Mouse (Mus musculus) CH12.LX (cell line): ENCODE results near the gene Fbxo28.
A peak's percentile ranks its signal among the peaks of the same experiment; 100 is the strongest.

Experiments used
- CTCF ChIP-seq, 2 experiments: IDR thresholded peaks in 1 of 2; conservative IDR thresholded peaks in 1 of 2; 2 replicates each; pipeline ENCODE4 v1.5.1; 2011 to 2012; ENCODE audit warnings: low read depth in 2 of 2, low read length in 2 of 2, improper control_type of control experiment in 1 of 2, inconsistent platforms in 1 of 2, mild to moderate bottlenecking in 1 of 2, moderate library complexity in 1 of 2
- ETS1 ChIP-seq: conservative IDR thresholded peaks from 2 replicates; pipeline ENCODE4 v1.6.1; 2012; ENCODE audit warnings: low read depth, mild to moderate bottlenecking, inconsistent platforms, low read length, improper control_type of control experiment, moderate library complexity
- MXI1 ChIP-seq: IDR thresholded peaks from 2 replicates; pipeline ENCODE4 v1.6.1; 2011; ENCODE audit warnings: mild to moderate bottlenecking, low read depth, low read length, improper control_type of control experiment
- POLR2A ChIP-seq: IDR thresholded peaks from 2 replicates; pipeline ENCODE4 v1.6.1; 2011; ENCODE audit warnings: low read depth, mild to moderate bottlenecking, improper control_type of control experiment, low read length
- UBTF ChIP-seq: IDR thresholded peaks from 2 replicates; pipeline ENCODE4 v1.6.1; 2012; ENCODE audit warnings: low read depth, mild to moderate bottlenecking, inconsistent platforms, low read length, improper control_type of control experiment, moderate library complexity

DNA sequence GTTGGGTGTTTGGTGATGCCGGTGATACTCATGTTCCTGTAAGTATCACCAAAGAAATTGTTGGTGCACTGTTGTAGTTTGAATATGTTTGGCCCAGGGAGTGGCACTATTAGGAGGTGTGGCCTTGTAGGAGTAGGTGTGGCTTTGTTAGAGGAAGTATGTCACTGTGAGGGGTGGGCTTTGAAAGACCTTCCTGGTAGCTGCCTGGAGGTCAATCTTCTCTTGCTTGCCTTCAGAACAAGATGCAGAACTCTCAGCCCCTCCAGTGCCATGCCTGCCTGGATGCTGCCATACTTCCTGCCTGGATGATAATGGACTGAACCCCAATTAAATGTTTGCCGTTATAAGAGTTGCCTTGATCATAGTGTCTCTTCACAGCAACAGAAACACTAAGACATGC lies 56.6 kb downstream of the Fbxo28 start:
- TF ChIP-seq POLR2A (peak; percentile 56), UBTF (no peak), CTCF (conservative IDR thresholded peaks at IDR 0.05 in 1 of 2, IDR thresholded peaks at IDR 0.05 in 1 of 2; ENCODE audit: low read depth in 2 of 2, low read length in 2 of 2) (no peak), ETS1 (no peak), MXI1 (no peak)
